In genomic region chr11:102295598-102296471, GRCm38 (mm10) we compare ENCODE assay signal across 8 mouse cellular contexts. TPM values are rescaled to one million over a fixed set of nuclear protein-coding genes. Genes with fewer than 3 reads are reported as not detected.
DNase-seq lines count a peak whose midpoint lies in the region; ATAC-seq lines count a peak whose summit lies in the region.

No protein-coding gene starts in this region.

- peaks cover 27% of the 10 kb centered on the region for H3K4me1 ChIP-seq in heart, embryonic 10.5 days
- peaks cover 13% of the 10 kb centered on the region; the same call in 1 of the 2 replicates for H3K4me1 ChIP-seq in stomach, embryonic 15.5 days

- H3K4me3 ChIP-seq in heart, embryonic 10.5 days: peak overlapping the region; percentile 90
- H3K4me3 ChIP-seq in macrophage (ENCODE audit: inconsistent target): peak overlapping the region; percentile 73
- H3K4me3 ChIP-seq in stomach, embryonic 15.5 days (replicated peaks): peak overlapping the region; percentile 80

- peaks cover 26% of the 10 kb centered on the region for H3K79me2 ChIP-seq in macrophage (ENCODE audit: inconsistent target)

- under 1% methylated on average over 47 of the region's 73 CpGs for WGBS in heart, embryonic 10.5 days
- 2% methylated on average over 45 of the region's 73 CpGs for WGBS in macrophage (ENCODE audit: missing documents)
- under 1% methylated on average over 64 of the region's 73 CpGs for WGBS in stomach, embryonic 15.5 days

- H3K27me3 ChIP-seq in heart, embryonic 10.5 days (ENCODE audit: insufficient read depth, poor library complexity, severe bottlenecking): no peaks in the 10 kb centered on the region
- no peaks in the 10 kb centered on the region for H3K27me3 ChIP-seq in stomach, embryonic 15.5 days (replicated peaks)

- H3K36me3 ChIP-seq in heart, embryonic 10.5 days: peaks cover 40% of the 10 kb centered on the region
- H3K36me3 ChIP-seq in macrophage (ENCODE audit: inconsistent target): peaks cover 36% of the 10 kb centered on the region
- peaks cover 23% of the 10 kb centered on the region for H3K36me3 ChIP-seq in stomach, embryonic 15.5 days

- DNase-seq in spleen, adult 18-20 months: peak; percentile 59 to 62
- DNase-seq in spleen, adult 12 weeks (ENCODE audit: low spot score): no peak
- DNase-seq in cerebellum, postnatal 25 days: peak; percentile 47 to 65
- no peak for DNase-seq in heart, embryonic 10.5 days (ENCODE audit: low spot score)
- DNase-seq in kidney, postnatal 10 days: peak; percentile 85

- peak overlapping the region; percentile 87 for H3K4me2 ChIP-seq in stomach, embryonic 15.5 days

- no peaks in the 10 kb centered on the region for H3K9me3 ChIP-seq in heart, embryonic 10.5 days
- H3K9me3 ChIP-seq in stomach, embryonic 15.5 days: no peaks in the 10 kb centered on the region

- peak overlapping the region; percentile 76 for H3K9ac ChIP-seq in stomach, embryonic 15.5 days

- ATAC-seq in stomach, embryonic 15.5 days (ENCODE audit: insufficient read depth, low FRiP score, low read depth): peak; percentile 2
- no peak for ATAC-seq in megakaryocyte progenitor cell, adult 5-6 weeks (replicated peaks; ENCODE audit: poor library complexity)

- H3K27ac ChIP-seq in heart, embryonic 10.5 days: peak overlapping the region; percentile 99
- H3K27ac ChIP-seq in macrophage: peak overlapping the region; percentile 84
- peak overlapping the region; percentile 100 for H3K27ac ChIP-seq in stomach, embryonic 15.5 days

RNA-seq across cellular contexts. Expression of gene Atxn7l3, which starts 0.6 kb away (rescaled TPM):
- 9.1 and 14.3 TPM in 2 replicates for polyA plus RNA-seq in heart, embryonic 10.5 days (2016; fragmentation: Nextera tagmentation; extraction: Ambion mirVana)
- total RNA-seq in macrophage (2018; cell fraction: chromatin; rRNA removed): 10 to 100 TPM; 14.4 to 80.8 (median 50.6) TPM
- 10 to 100 TPM; 26.2 to 49.2 (median 39.8) TPM for total RNA-seq in macrophage (2018; cell fraction: cytosol; rRNA removed)
- 10 to 100 TPM; 27.4 to 81.9 (median 56.8) TPM for total RNA-seq in macrophage (2018; cell fraction: nucleus; rRNA removed)
- polyA plus RNA-seq in macrophage (2018): 14.9 to 36.0 TPM (median 29.4 TPM) in 3 replicates
- 14.5 and 14.8 TPM in 2 replicates for polyA plus RNA-seq in stomach, embryonic 15.5 days (2015; fragmentation: Nextera tagmentation; extraction: Ambion mirVana)
- total RNA-seq in megakaryocyte progenitor cell, adult 5-6 weeks (2015): 19.0 and 19.1 TPM in 2 replicates
- total RNA-seq in megakaryocyte progenitor cell, adult 5-6 weeks (2017): 19.5 and 25.6 TPM in 2 replicates

RNA-seq across cellular contexts. Expression of gene Tmub2, which starts 11.1 kb away (rescaled TPM):
- 40.1 and 41.8 TPM in 2 replicates for polyA plus RNA-seq in heart, embryonic 10.5 days (2016; fragmentation: Nextera tagmentation; extraction: Ambion mirVana)
- total RNA-seq in macrophage (2018; cell fraction: chromatin; rRNA removed): 10 to 100 TPM in 25 of 26 experiments, 1 to 10 TPM in 1; 6.5 to 31.2 (median 20.5) TPM
- total RNA-seq in macrophage (2018; cell fraction: cytosol; rRNA removed): 10 to 100 TPM; 30.1 to 49.7 (median 43.3) TPM
- 10 to 100 TPM; 18.7 to 61.6 (median 41.7) TPM for total RNA-seq in macrophage (2018; cell fraction: nucleus; rRNA removed)
- polyA plus RNA-seq in macrophage (2018): 30.1 to 47.5 TPM (median 30.9 TPM) in 3 replicates
- 47.8 and 51.9 TPM in 2 replicates for polyA plus RNA-seq in stomach, embryonic 15.5 days (2015; fragmentation: Nextera tagmentation; extraction: Ambion mirVana)
- total RNA-seq in megakaryocyte progenitor cell, adult 5-6 weeks (2015): 15.3 and 16.3 TPM in 2 replicates
- total RNA-seq in megakaryocyte progenitor cell, adult 5-6 weeks (2017): 21.4 and 24.8 TPM in 2 replicates

RNA-seq across cellular contexts. Expression of gene Ubtf, which starts 23.7 kb away (rescaled TPM):
- 60.4 and 75.4 TPM in 2 replicates for polyA plus RNA-seq in heart, embryonic 10.5 days (2016; fragmentation: Nextera tagmentation; extraction: Ambion mirVana)
- 100 to 1,000 TPM in 17 of 26 experiments, 10 to 100 TPM in 9; 61.9 to 319 (median 115) TPM for total RNA-seq in macrophage (2018; cell fraction: chromatin; rRNA removed)
- 10 to 100 TPM; 34.6 to 66.8 (median 49.1) TPM for total RNA-seq in macrophage (2018; cell fraction: cytosol; rRNA removed)
- total RNA-seq in macrophage (2018; cell fraction: nucleus; rRNA removed): 100 to 1,000 TPM in 1 of 26 experiments, 10 to 100 TPM in 25; 46.9 to 110 (median 73.5) TPM
- polyA plus RNA-seq in macrophage (2018): 44.6 to 66.0 TPM (median 62.1 TPM) in 3 replicates
- 82.7 and 83.0 TPM in 2 replicates for polyA plus RNA-seq in stomach, embryonic 15.5 days (2015; fragmentation: Nextera tagmentation; extraction: Ambion mirVana)
- 31.7 and 34.1 TPM in 2 replicates for total RNA-seq in megakaryocyte progenitor cell, adult 5-6 weeks (2015)
- total RNA-seq in megakaryocyte progenitor cell, adult 5-6 weeks (2017): 131 and 155 TPM in 2 replicates

RNA-seq across cellular contexts. Expression of gene Asb16, which starts 27.3 kb away (rescaled TPM):
- 0.06 and 0.08 TPM in 2 replicates for polyA plus RNA-seq in heart, embryonic 10.5 days (2016; fragmentation: Nextera tagmentation; extraction: Ambion mirVana)
- not detected for total RNA-seq in macrophage (2018; cell fraction: chromatin; rRNA removed)
- under 1 TPM in 2 of 26 experiments, not detected in 24; 0.04 to 0.09 TPM for total RNA-seq in macrophage (2018; cell fraction: cytosol; rRNA removed)
- not detected for total RNA-seq in macrophage (2018; cell fraction: nucleus; rRNA removed)
- not detected in 3 replicates for polyA plus RNA-seq in macrophage (2018)
- 0.09 TPM in 1 of 2 replicates, not detected in the other for polyA plus RNA-seq in stomach, embryonic 15.5 days (2015; fragmentation: Nextera tagmentation; extraction: Ambion mirVana)
- total RNA-seq in megakaryocyte progenitor cell, adult 5-6 weeks (2015): 1.5 and 2.0 TPM in 2 replicates
- total RNA-seq in megakaryocyte progenitor cell, adult 5-6 weeks (2017): 0.54 and 0.58 TPM in 2 replicates

RNA-seq across cellular contexts. Expression of gene BC030867, which starts 47.2 kb away (rescaled TPM):
- 16.5 and 19.4 TPM in 2 replicates for polyA plus RNA-seq in heart, embryonic 10.5 days (2016; fragmentation: Nextera tagmentation; extraction: Ambion mirVana)
- total RNA-seq in macrophage (2018; cell fraction: chromatin; rRNA removed): 1 to 10 TPM in 20 of 26 experiments, under 1 TPM in 5, not detected in 1; 0.41 to 8.4 (median 1.8) TPM
- total RNA-seq in macrophage (2018; cell fraction: cytosol; rRNA removed): 1 to 10 TPM in 7 of 26 experiments, under 1 TPM in 19; 0.08 to 1.6 (median 0.71) TPM
- 1 to 10 TPM in 18 of 26 experiments, under 1 TPM in 7, not detected in 1; 0.31 to 9.6 (median 1.6) TPM for total RNA-seq in macrophage (2018; cell fraction: nucleus; rRNA removed)
- 0.22 to 4.2 TPM (median 1.5 TPM) in 3 replicates for polyA plus RNA-seq in macrophage (2018)
- 11.4 and 11.7 TPM in 2 replicates for polyA plus RNA-seq in stomach, embryonic 15.5 days (2015; fragmentation: Nextera tagmentation; extraction: Ambion mirVana)
- 20.7 and 21.1 TPM in 2 replicates for total RNA-seq in megakaryocyte progenitor cell, adult 5-6 weeks (2015)
- 5.9 and 6.7 TPM in 2 replicates for total RNA-seq in megakaryocyte progenitor cell, adult 5-6 weeks (2017)

Comparison
In these comparisons a context has a peak if more than half of its experiments do, and no peak if none do; other contexts are left out.
1. DNase-seq: peak in spleen, adult 18-20 months (2 of 2), cerebellum, postnatal 25 days (2 of 2) and kidney, postnatal 10 days (single experiment); none in spleen, adult 12 weeks (single experiment) and heart, embryonic 10.5 days (single experiment).
2. Peak in every context shown above with its lines, with median percentiles within 50 percentile points of each other: H3K27ac ChIP-seq and H3K4me3 ChIP-seq.